Mouse (Mus musculus) inflammation-experienced regulatory T-cells (primary cell): ENCODE data around the gene Ppp1r3d. TPM values are rescaled to one million over a fixed set of nuclear protein-coding genes. Genes with fewer than 3 reads are reported as not detected.

ENCODE experiments used
- polyA plus RNA-seq, 2 experiments: library from polyadenylated mRNA; unstranded; fragments of 100-300 nt; shearing (Covaris generic); gene quantifications; one replicate each; pipeline ENCODE4 v1.2.1; 2017

Gene Ppp1r3d
- polyA plus RNA-seq, result 1 to 10 TPM in 1 of 2 experiments, under 1 TPM in 1; 0.25 to 1.2 TPM

DNA sequence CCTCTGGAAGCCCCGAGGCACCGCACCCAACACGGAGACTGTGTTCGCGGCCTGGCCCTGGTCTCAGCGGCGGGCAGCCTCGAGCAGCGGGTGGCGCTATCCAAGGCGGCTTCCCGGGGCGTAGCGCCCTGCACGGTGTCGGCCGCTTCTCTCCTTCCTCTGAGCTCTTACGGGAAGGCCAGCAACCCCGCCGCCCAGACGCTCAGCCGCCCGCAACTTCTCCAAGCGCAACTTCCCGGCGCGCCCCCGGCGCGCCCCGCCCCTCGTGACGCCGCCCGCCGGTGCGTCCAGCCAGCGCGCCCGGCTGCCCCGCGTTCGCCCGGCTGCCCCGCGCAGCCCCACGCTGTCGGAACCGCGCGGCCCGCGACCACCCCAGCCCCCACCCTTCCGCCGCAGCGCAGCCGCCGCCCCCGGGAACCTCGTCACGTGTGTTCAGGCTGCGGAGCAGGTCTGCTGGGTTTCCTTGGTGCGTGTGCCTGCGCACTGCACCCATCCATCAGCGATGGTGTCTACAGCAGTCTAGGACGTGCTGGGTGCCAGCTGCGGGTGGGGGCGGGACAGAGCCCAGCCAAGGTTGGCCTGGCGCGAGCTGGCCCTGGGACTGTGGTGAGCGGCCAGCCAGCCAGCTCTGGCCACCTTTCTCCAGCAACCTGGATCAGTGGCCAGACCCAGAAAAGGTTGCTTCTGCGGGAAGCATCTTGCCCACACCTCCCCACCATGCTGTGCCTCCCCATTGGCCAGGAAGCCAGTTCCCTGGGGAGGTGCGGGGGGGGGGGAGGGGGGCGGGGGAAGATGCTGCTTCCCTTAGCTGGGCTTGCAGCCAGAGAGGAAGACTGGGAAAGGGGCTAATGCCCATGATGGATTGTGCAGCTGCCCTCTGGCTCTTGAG lies at the start of gene Ppp1r3d, which contains the start of gene Fam217b:
Gene Ppp1r3d (minus strand): TSS at position 212 of the 889 bp plus-strand sequence.
Gene Fam217b (plus strand): TSS at position 264 of the 889 bp plus-strand sequence.

DNA sequence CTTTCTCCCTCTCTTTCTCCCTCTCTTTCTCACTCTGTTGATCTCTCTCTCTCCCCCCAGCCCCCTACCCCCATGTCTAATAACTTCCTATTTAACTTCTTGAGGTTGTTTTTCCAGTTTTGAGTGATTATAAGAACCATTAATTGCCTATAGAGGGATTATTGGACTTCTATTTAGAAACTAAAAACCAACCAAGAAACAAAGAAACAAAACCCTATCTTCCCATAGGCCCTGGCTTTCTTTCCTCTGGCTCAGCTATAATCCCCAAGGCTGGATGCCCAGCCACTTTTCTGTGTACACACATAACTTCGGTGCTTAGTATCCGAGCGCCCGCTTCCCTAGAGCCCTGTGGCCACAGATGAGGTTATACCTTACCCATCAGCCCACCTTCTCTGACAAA lies 16.0 kb upstream of the Ppp1r3d start, which contains the start of gene Cdh26:
Gene Cdh26 (plus strand): TSS at position 301 of the 400 bp plus-strand sequence.

DNA sequence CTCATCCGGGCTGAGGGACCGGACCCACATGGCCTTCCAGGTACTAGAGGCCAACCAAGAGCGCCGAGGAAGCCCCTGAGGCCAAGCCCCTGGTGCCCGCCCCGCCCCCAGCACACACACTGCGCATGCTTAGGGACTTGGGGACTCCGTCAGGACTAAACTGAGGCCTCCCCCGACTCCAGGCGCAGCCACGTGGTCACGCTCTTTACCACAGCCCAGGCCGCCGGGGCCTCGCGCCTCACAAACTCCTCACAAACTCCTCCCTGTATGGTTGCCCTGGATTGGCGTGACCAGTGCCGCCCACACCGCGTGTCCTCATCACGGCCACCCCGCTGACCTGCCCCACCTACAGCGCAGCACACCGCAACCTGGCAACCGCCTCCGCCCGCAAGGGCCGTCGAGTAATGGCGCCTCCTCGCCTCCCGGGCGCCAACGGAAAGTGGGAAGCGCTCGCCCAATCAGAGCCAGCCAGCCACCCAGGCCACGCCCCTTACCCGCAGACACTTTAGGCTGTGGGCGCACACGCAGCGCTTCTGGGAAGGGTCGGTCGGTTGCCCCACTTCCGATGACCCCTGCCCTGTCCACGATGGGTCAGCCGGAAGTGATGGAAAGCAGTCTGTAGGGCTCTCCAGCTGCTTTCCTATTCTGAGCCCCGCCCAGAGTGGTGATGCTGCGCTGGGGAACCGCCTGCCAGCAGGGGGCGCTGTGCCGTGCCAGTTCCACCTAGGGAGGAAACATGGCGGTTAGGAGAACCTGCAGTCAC lies 7.0 kb downstream of the Ppp1r3d start, which contains the start of gene Sycp2:
Gene Sycp2 (minus strand): TSS at position 633 of the 763 bp plus-strand sequence.

Other genes with a start within 250 kb of the Ppp1r3d start
- under 1 TPM in 1 of 2 experiments, not detected in 1; 0.31 TPM for gene Sycp2, start 6.8 kb downstream of the Ppp1r3d start, polyA plus RNA-seq
- gene Fam217b, start 52 bp upstream of the Ppp1r3d start, polyA plus RNA-seq, result under 1 TPM; 0.12 to 0.69 TPM
- gene Cdh26, start 16.1 kb upstream of the Ppp1r3d start, polyA plus RNA-seq, result under 1 TPM in 1 of 2 experiments, not detected in 1; 0.12 TPM